Comparison of ENCODE assay signal across 51 mouse cellular contexts in the genomic region with DNA sequence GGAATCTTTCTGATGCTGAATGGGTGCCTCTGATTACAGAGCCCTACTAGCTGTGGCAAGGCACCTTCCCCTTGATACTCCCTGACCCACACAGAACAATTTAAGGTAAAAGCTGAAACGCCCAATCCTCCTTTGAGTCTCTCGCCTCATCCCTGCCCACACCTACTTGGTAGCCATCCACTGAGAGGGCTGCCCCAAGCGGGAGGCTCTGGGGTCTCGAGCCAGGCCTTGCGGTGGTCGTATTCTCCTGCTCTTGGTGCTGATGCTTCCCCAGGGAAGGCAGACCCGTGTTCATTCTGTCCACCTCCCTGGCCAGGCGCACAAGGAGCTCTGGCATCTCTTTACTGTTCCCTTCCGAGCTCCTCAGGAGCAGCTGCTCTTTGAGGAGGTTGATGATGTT. TPM values are rescaled to one million over a fixed set of nuclear protein-coding genes. Genes with fewer than 3 reads are reported as not detected.
"Had no signal": no experiment of that assay in that cellular context is flagged by ENCODE, and none has a peak within 500 bp of the region (broad histone marks: within the 10 kb centered on the region; RNA-seq: fewer than 3 reads in every experiment).

No protein-coding gene starts in this region.

- H3K4me1 ChIP-seq: heart, embryonic 12.5 days; heart, embryonic 13.5 days; heart, embryonic 15.5 days; hindbrain, embryonic 10.5 days; hindbrain, embryonic 12.5 days; hindbrain, embryonic 13.5 days; hindbrain, embryonic 15.5 days; intestine, embryonic 15.5 days; kidney, embryonic 15.5 days had no signal

- DNase-seq: heart, postnatal 10 days; heart, postnatal 14 days; heart, postnatal 36 days; kidney, adult 11 months; kidney, adult 18-20 months; kidney, adult 2 months; kidney, adult 8-10 months; kidney, adult 9 months; kidney, postnatal 10 days; kidney, postnatal 14 days; kidney, postnatal 25 days; kidney, postnatal 36 days; kidney, postnatal 4 days; layer of hippocampus, adult 9-11 months; layer of hippocampus, postnatal 36 days had no signal

- H3K4me3 ChIP-seq: heart, embryonic 12.5 days; heart, embryonic 13.5 days; heart, embryonic 15.5 days; hindbrain, embryonic 10.5 days; hindbrain, embryonic 12.5 days; hindbrain, embryonic 13.5 days; hindbrain, embryonic 15.5 days; intestine, embryonic 15.5 days; kidney, embryonic 15.5 days; layer of hippocampus, adult 2 months; left cerebral cortex, adult 2 months had no signal

- H3K9me3 ChIP-seq: intestine, embryonic 15.5 days; kidney, embryonic 15.5 days had no signal

- H3K27ac ChIP-seq: heart, embryonic 13.5 days; heart, embryonic 15.5 days; hindbrain, embryonic 10.5 days; hindbrain, embryonic 12.5 days; hindbrain, embryonic 13.5 days; hindbrain, embryonic 14.5 days; hindbrain, embryonic 15.5 days; hindbrain, postnatal 0 days; intestine, embryonic 15.5 days; kidney, embryonic 15.5 days; kidney, postnatal 0 days; layer of hippocampus, adult 2 months; left cerebral cortex, adult 2 months had no signal

- H3K36me3 ChIP-seq: hindbrain, embryonic 10.5 days; intestine, embryonic 15.5 days; kidney, embryonic 15.5 days had no signal

- H3K27me3 ChIP-seq: heart, embryonic 12.5 days; heart, embryonic 13.5 days; heart, embryonic 15.5 days; hindbrain, embryonic 12.5 days; hindbrain, embryonic 13.5 days; hindbrain, embryonic 15.5 days; intestine, embryonic 15.5 days; kidney, embryonic 15.5 days had no signal

- H3K9ac ChIP-seq: heart, embryonic 12.5 days; heart, embryonic 13.5 days; heart, embryonic 15.5 days; hindbrain, embryonic 12.5 days; hindbrain, embryonic 13.5 days; hindbrain, embryonic 14.5 days; hindbrain, embryonic 15.5 days; intestine, embryonic 15.5 days; kidney, embryonic 15.5 days had no signal

RNA-seq across cellular contexts. Expression of gene Gm17651, which starts 44.6 kb away (rescaled TPM):
- total RNA-seq: heart, postnatal 10 days; heart, postnatal 14 days; heart, postnatal 25 days; heart, postnatal 36 days; hematopoietic stem cell, adult 5-6 weeks; hindbrain, postnatal 0 days; layer of hippocampus, adult 18-20 months; layer of hippocampus, adult 2 months; layer of hippocampus, adult 8-10 months; layer of hippocampus, postnatal 10 days; layer of hippocampus, postnatal 14 days; layer of hippocampus, postnatal 25 days; layer of hippocampus, postnatal 36 days; left cerebral cortex, adult 18-20 months; left cerebral cortex, adult 2 months; left cerebral cortex, adult 8-10 months had no signal
- polyA plus RNA-seq: heart, embryonic 11.5 days; heart, embryonic 12.5 days; heart, embryonic 13.5 days; heart, embryonic 14.5 days; heart, embryonic 15.5 days; heart, embryonic 16.5 days; heart, postnatal 0 days; hindbrain, embryonic 10.5 days; hindbrain, embryonic 11.5 days; hindbrain, embryonic 12.5 days; hindbrain, embryonic 13.5 days; hindbrain, embryonic 14.5 days; hindbrain, embryonic 15.5 days; hindbrain, embryonic 16.5 days; hindbrain, postnatal 0 days; inflammation-experienced regulatory T-cells, adult 6 months; intestine, embryonic 14.5 days; intestine, embryonic 15.5 days; intestine, embryonic 16.5 days; intestine, postnatal 0 days; kidney, adult 2 months; kidney, embryonic 14.5 days; kidney, embryonic 15.5 days; kidney, embryonic 16.5 days; kidney, postnatal 0 days; large intestine, adult 2 months had no signal
